Mouse (Mus musculus): ENCODE measurements around the gene Capzb. TPM values are rescaled to one million over a fixed set of nuclear protein-coding genes. Genes with fewer than 3 reads are reported as not detected.

Gene Capzb
- total and polyA plus RNA-seq, 3 experiments = 86.4 to 388 (median 160) TPM

- no peak for DNase-seq (ENCODE audit: extremely low read depth)
- no peak overlapping the region for H3K27ac ChIP-seq (ENCODE audit: insufficient read depth, low read depth)
- no peaks in the 10 kb centered on the region for H3K79me2 ChIP-seq (replicated peaks; ENCODE audit: control insufficient read depth, extremely low read depth, insufficient read depth, poor library complexity, severe bottlenecking)
- TF ChIP-seq CHD1 (IDR thresholded peaks at IDR 0.05; ENCODE audit: low read depth, low read length) = no peak
- TF ChIP-seq EP300 (IDR thresholded peaks at IDR 0.05; ENCODE audit: low read length) = no peak
- TF ChIP-seq MAZ (IDR thresholded peaks at IDR 0.05; ENCODE audit: low read depth, low read length) = no peak
- TF ChIP-seq MYC (IDR thresholded peaks at IDR 0.05; ENCODE audit: low read depth, low read length) = no peak
- TF ChIP-seq ELF1 (IDR thresholded peaks at IDR 0.05; ENCODE audit: low read depth, low read length) = no peak
- no peak for TF ChIP-seq MXI1 (IDR thresholded peaks at IDR 0.05; ENCODE audit: low read depth, low read length)
- TF ChIP-seq ETS1 (conservative IDR thresholded peaks at IDR 0.05; ENCODE audit: low read depth, low read length) = no peak
- TF ChIP-seq BHLHE40 (IDR thresholded peaks at IDR 0.05; ENCODE audit: low read depth, low read length) = no peak
- TF ChIP-seq TBP (conservative IDR thresholded peaks at IDR 0.05; ENCODE audit: low read depth, low read length) = no peak
- TF ChIP-seq NRF1 (IDR thresholded peaks at IDR 0.05; ENCODE audit: low read depth, low read length) = no peak
- TF ChIP-seq USF2 (conservative IDR thresholded peaks at IDR 0.05; ENCODE audit: low read depth, low read length) = no peak
- no peak for TF ChIP-seq PAX5 (IDR thresholded peaks at IDR 0.05; ENCODE audit: low read length)
- no peak for TF ChIP-seq ZKSCAN1 (IDR thresholded peaks at IDR 0.05; ENCODE audit: borderline replicate concordance, low read depth, low read length)
- TF ChIP-seq RCOR1 (conservative IDR thresholded peaks at IDR 0.05; ENCODE audit: low read depth, low read length) = no peak
- no peak for TF ChIP-seq E2F4 (IDR thresholded peaks at IDR 0.05; ENCODE audit: insufficient replicate concordance, low read depth, low read length)
- no peak for TF ChIP-seq UBTF (IDR thresholded peaks at IDR 0.05; ENCODE audit: low read depth, low read length)
- TF ChIP-seq ZC3H11A (IDR thresholded peaks at IDR 0.05; ENCODE audit: low read depth, low read length) = no peak
- TF ChIP-seq ZMIZ1 (IDR thresholded peaks at IDR 0.05; ENCODE audit: low read depth, low read length) = no peak
- in situ Hi-C loops (cut with MboI; ENCODE audit: low pct_ligation_motif_present, low pct_unique_long_range_greater_than_20kb, low sequenced_read_pairs) = no loop called here
- no peak overlapping the region for H3K9ac ChIP-seq (ENCODE audit: insufficient read depth, low read depth)
- H3K4me1 ChIP-seq (ENCODE audit: control insufficient read depth in 1 of 2, insufficient read depth in 2 of 2) = peaks cover 0 to 4% of the 10 kb centered on the region in 2 experiments; a peak in 2 of 4 replicates
- H3K36me3 ChIP-seq (replicated peaks in 1 of 2; ENCODE audit: control insufficient read depth in 1 of 2, insufficient read depth in 1 of 2, low read length in 1 of 2) = peaks cover 0 to 4% of the 10 kb centered on the region in 2 experiments
- dilution Hi-C loops (cut with MboI; ENCODE audit: extremely low pct_ligation_motif_present, extremely low pct_unique_long_range_greater_than_20kb, low sequenced_read_pairs) = no loop called here
- H3K4me2 ChIP-seq (ENCODE audit: insufficient read depth, low read depth, poor library complexity, severe bottlenecking) = no peak overlapping the region
- no peaks in the 10 kb centered on the region for H3K27me3 ChIP-seq (replicated peaks)
- H3K4me3 ChIP-seq (replicated peaks in 1 of 3; ENCODE audit: low read depth in 2 of 3, low read length in 2 of 3, poor library complexity in 1 of 3) = no peak overlapping the region
- H3K9me3 ChIP-seq (replicated peaks; ENCODE audit: low read length) = no peaks in the 10 kb centered on the region
Observed at GRCm38 (mm10) chr4:139338145-139338544, 145.4 kb downstream of the Capzb start.

GRCm38 (mm10) chr4:139340835-139341234, 148.1 kb downstream of the Capzb start:
- in situ Hi-C loops (cut with MboI; ENCODE audit: low pct_ligation_motif_present, low pct_unique_long_range_greater_than_20kb, low sequenced_read_pairs) (no loop called here), dilution Hi-C loops (cut with MboI; ENCODE audit: extremely low pct_ligation_motif_present, extremely low pct_unique_long_range_greater_than_20kb, low sequenced_read_pairs) (no loop called here)
- H3K36me3 ChIP-seq (replicated peaks in 1 of 2; ENCODE audit: control insufficient read depth in 1 of 2, insufficient read depth in 1 of 2, low read length in 1 of 2) = peaks cover 6 to 21% of the 10 kb centered on the region in 2 experiments
- H3K79me2 ChIP-seq (replicated peaks; ENCODE audit: control insufficient read depth, extremely low read depth, insufficient read depth, poor library complexity, severe bottlenecking) = no peaks in the 10 kb centered on the region
- no peak for DNase-seq (ENCODE audit: extremely low read depth)
- H3K4me2 ChIP-seq (ENCODE audit: insufficient read depth, low read depth, poor library complexity, severe bottlenecking) = no peak overlapping the region
- H3K9me3 ChIP-seq (replicated peaks; ENCODE audit: low read length) = no peaks in the 10 kb centered on the region
- peaks cover 0 to 10% of the 10 kb centered on the region in 2 experiments; a peak in 2 of 4 replicates for H3K4me1 ChIP-seq (ENCODE audit: control insufficient read depth in 1 of 2, insufficient read depth in 2 of 2)
- no peak for TF ChIP-seq HCFC1 (IDR thresholded peaks at IDR 0.05; ENCODE audit: low read depth, low read length)
- no peak for TF ChIP-seq POLR2AphosphoS2 (IDR thresholded peaks at IDR 0.05; ENCODE audit: low read depth, low read length)
- TF ChIP-seq ZNF384 (IDR thresholded peaks at IDR 0.05; ENCODE audit: low read depth, low read length) = no peak
- no peak for TF ChIP-seq MXI1 (IDR thresholded peaks at IDR 0.05; ENCODE audit: low read depth, low read length)
- TF ChIP-seq MAZ (IDR thresholded peaks at IDR 0.05; ENCODE audit: low read depth, low read length) = no peak
- no peak for TF ChIP-seq E2F4 (IDR thresholded peaks at IDR 0.05; ENCODE audit: insufficient replicate concordance, low read depth, low read length)
- no peak for TF ChIP-seq RCOR1 (conservative IDR thresholded peaks at IDR 0.05; ENCODE audit: low read depth, low read length)
- TF ChIP-seq NRF1 (IDR thresholded peaks at IDR 0.05; ENCODE audit: low read depth, low read length) = no peak
- no peak for TF ChIP-seq CHD2 (IDR thresholded peaks at IDR 0.05; ENCODE audit: low read length)
- TF ChIP-seq ETS1 (conservative IDR thresholded peaks at IDR 0.05; ENCODE audit: low read depth, low read length) = no peak
- no peak for TF ChIP-seq IRF4 (IDR thresholded peaks at IDR 0.05; ENCODE audit: low read depth, low read length)
- TF ChIP-seq TBP (conservative IDR thresholded peaks at IDR 0.05; ENCODE audit: low read depth, low read length) = no peak
- TF ChIP-seq ZKSCAN1 (IDR thresholded peaks at IDR 0.05; ENCODE audit: borderline replicate concordance, low read depth, low read length) = no peak
- TF ChIP-seq UBTF (IDR thresholded peaks at IDR 0.05; ENCODE audit: low read depth, low read length) = no peak
- TF ChIP-seq SMC3 (IDR thresholded peaks at IDR 0.05; ENCODE audit: low read depth, low read length) = no peak
- TF ChIP-seq RAD21 (IDR thresholded peaks at IDR 0.05; ENCODE audit: low read depth, low read length) = no peak
- TF ChIP-seq CHD1 (IDR thresholded peaks at IDR 0.05; ENCODE audit: low read depth, low read length) = no peak
- no peak for TF ChIP-seq ZMIZ1 (IDR thresholded peaks at IDR 0.05; ENCODE audit: low read depth, low read length)
- H3K4me3 ChIP-seq (replicated peaks in 1 of 3; ENCODE audit: low read depth in 2 of 3, low read length in 2 of 3, poor library complexity in 1 of 3) = no peak overlapping the region
- no peak overlapping the region for H3K9ac ChIP-seq (ENCODE audit: insufficient read depth, low read depth)
- no peak overlapping the region for H3K27ac ChIP-seq (ENCODE audit: insufficient read depth, low read depth)
- no peaks in the 10 kb centered on the region for H3K27me3 ChIP-seq (replicated peaks)
